28 mouse cellular contexts compared by ENCODE assay signal in genomic region chr6:119757796-119758195, GRCm38 (mm10).
DNase-seq lines count a peak whose midpoint lies in the region; ATAC-seq and TF ChIP-seq lines count a peak whose summit lies in the region.
"Had no signal": no experiment of that assay in that cellular context is flagged by ENCODE, and none has a peak within 500 bp of the region (broad histone marks: within the 10 kb centered on the region; RNA-seq: fewer than 3 reads in every experiment).

No protein-coding gene starts in this region.

- no peaks in the 10 kb centered on the region for H3K9me3 ChIP-seq in embryonic facial prominence, embryonic 14.5 days (ENCODE audit: control insufficient read depth, low read length)
- H3K9me3 ChIP-seq in embryonic facial prominence, embryonic 10.5 days, result no peaks in the 10 kb centered on the region
- H3K9me3 ChIP-seq in MEL (replicated peaks; ENCODE audit: insufficient read depth, low read length), result no peaks in the 10 kb centered on the region
- H3K9me3 ChIP-seq in forebrain, embryonic 12.5 days, result no peaks in the 10 kb centered on the region
- H3K9me3 ChIP-seq: embryonic facial prominence, embryonic 12.5 days; embryonic facial prominence, embryonic 15.5 days; forebrain, embryonic 10.5 days; forebrain, embryonic 13.5 days; forebrain, embryonic 15.5 days; G1E had no signal

- no peaks in the 10 kb centered on the region for H3K4me1 ChIP-seq in embryonic facial prominence, embryonic 14.5 days (ENCODE audit: control insufficient read depth, insufficient read depth, low read length)
- no peaks in the 10 kb centered on the region for H3K4me1 ChIP-seq in embryonic facial prominence, embryonic 10.5 days
- peaks cover 2 to 3% of the 10 kb centered on the region in 2 experiments; a peak in 2 of 4 replicates for H3K4me1 ChIP-seq in MEL (ENCODE audit: control insufficient read depth in 1 of 2, insufficient read depth in 2 of 2, low read length in 2 of 2)
- H3K4me1 ChIP-seq in forebrain, embryonic 12.5 days, result no peaks in the 10 kb centered on the region
- H3K4me1 ChIP-seq: embryonic facial prominence, embryonic 12.5 days; embryonic facial prominence, embryonic 15.5 days; forebrain, embryonic 10.5 days; forebrain, embryonic 13.5 days; forebrain, embryonic 15.5 days had no signal

- TF ChIP-seq CTCF in MEL (IDR thresholded peaks at IDR 0.05 in 2 of 3, conservative IDR thresholded peaks at IDR 0.05 in 1 of 3; ENCODE audit: control insufficient read depth in 1 of 3, insufficient read depth in 1 of 3, low read depth in 2 of 3, low read length in 3 of 3, poor library complexity in 1 of 3, severe bottlenecking in 1 of 3), result no peak
- TF ChIP-seq CTCF in brain, embryonic 14.5 days (IDR thresholded peaks at IDR 0.05; ENCODE audit: borderline replicate concordance, extremely low read depth, insufficient read depth, insufficient read length), result no peak

- H3K27ac ChIP-seq in embryonic facial prominence, embryonic 14.5 days (replicated peaks; ENCODE audit: low read depth, low read length), result no peak overlapping the region
- H3K27ac ChIP-seq in embryonic facial prominence, embryonic 10.5 days (replicated peaks), result no peak overlapping the region
- no peak overlapping the region for H3K27ac ChIP-seq in MEL (ENCODE audit: control insufficient read depth, low read depth, low read length)
- no peak overlapping the region for H3K27ac ChIP-seq in forebrain, embryonic 12.5 days
- H3K27ac ChIP-seq: embryonic facial prominence, embryonic 12.5 days; embryonic facial prominence, embryonic 15.5 days; forebrain, embryonic 10.5 days; forebrain, embryonic 13.5 days; forebrain, embryonic 15.5 days had no signal

- TF ChIP-seq POLR2A in MEL (IDR thresholded peaks at IDR 0.05; ENCODE audit: control insufficient read depth in 1 of 2, insufficient read depth in 1 of 2, low read depth in 1 of 2, low read length in 2 of 2, poor library complexity in 1 of 2), result no peak
- TF ChIP-seq POLR2A in brain, embryonic 14.5 days (IDR thresholded peaks at IDR 0.05; ENCODE audit: borderline replicate concordance, extremely low read depth, insufficient read depth, insufficient read length, poor library complexity, severe bottlenecking), result no peak

- no peaks in the 10 kb centered on the region for H3K27me3 ChIP-seq in embryonic facial prominence, embryonic 14.5 days (replicated peaks; ENCODE audit: control insufficient read depth, insufficient read depth, low read length)
- H3K27me3 ChIP-seq in embryonic facial prominence, embryonic 10.5 days (replicated peaks; ENCODE audit: low read depth, poor library complexity, severe bottlenecking), result no peaks in the 10 kb centered on the region
- no peaks in the 10 kb centered on the region for H3K27me3 ChIP-seq in MEL (ENCODE audit: control insufficient read depth in 1 of 2, insufficient read depth in 2 of 2, low read length in 2 of 2)
- no peaks in the 10 kb centered on the region for H3K27me3 ChIP-seq in forebrain, embryonic 12.5 days
- H3K27me3 ChIP-seq: CH12.LX; embryonic facial prominence, embryonic 12.5 days; embryonic facial prominence, embryonic 15.5 days; forebrain, embryonic 13.5 days; forebrain, embryonic 15.5 days had no signal

- no peak overlapping the region for H3K9ac ChIP-seq in embryonic facial prominence, embryonic 14.5 days (ENCODE audit: low read depth, low read length)
- H3K9ac ChIP-seq in MEL (ENCODE audit: control insufficient read depth, low read depth, low read length, poor library complexity, severe bottlenecking), result no peak overlapping the region
- no peak overlapping the region for H3K9ac ChIP-seq in forebrain, embryonic 12.5 days
- H3K9ac ChIP-seq: embryonic facial prominence, embryonic 12.5 days; embryonic facial prominence, embryonic 15.5 days; forebrain, embryonic 13.5 days; forebrain, embryonic 15.5 days; forebrain, postnatal 0 days had no signal

- H3K4me3 ChIP-seq in embryonic facial prominence, embryonic 14.5 days (ENCODE audit: low read depth, low read length), result no peak overlapping the region
- H3K4me3 ChIP-seq in embryonic facial prominence, embryonic 10.5 days, result no peak overlapping the region
- H3K4me3 ChIP-seq in MEL (ENCODE audit: control insufficient read depth in 1 of 2, insufficient read depth in 1 of 2, low read depth in 2 of 2, low read length in 2 of 2), result no peak overlapping the region
- H3K4me3 ChIP-seq in forebrain, embryonic 12.5 days (replicated peaks), result no peak overlapping the region
- H3K4me3 ChIP-seq: embryonic facial prominence, embryonic 12.5 days; embryonic facial prominence, embryonic 15.5 days; erythroblast, embryonic 14.5 days; forebrain, embryonic 10.5 days; forebrain, embryonic 13.5 days; forebrain, embryonic 15.5 days had no signal

- peak; percentile 12 to 52; a peak in 2 of 4 replicates for TF ChIP-seq EP300 in MEL (IDR thresholded peaks at IDR 0.05; ENCODE audit: low read depth in 1 of 2, low read length in 2 of 2)

- peaks cover 13% of the 10 kb centered on the region for H3K36me3 ChIP-seq in embryonic facial prominence, embryonic 14.5 days (ENCODE audit: control insufficient read depth, insufficient read depth, low read length)
- peaks cover 17% of the 10 kb centered on the region for H3K36me3 ChIP-seq in embryonic facial prominence, embryonic 10.5 days (replicated peaks)
- peaks cover 0 to 10% of the 10 kb centered on the region in 2 experiments; a peak in 2 of 4 replicates for H3K36me3 ChIP-seq in MEL (ENCODE audit: control insufficient read depth in 1 of 2, insufficient read depth in 2 of 2, low read length in 2 of 2)
- peaks cover 9% of the 10 kb centered on the region for H3K36me3 ChIP-seq in forebrain, embryonic 12.5 days (replicated peaks)

- ATAC-seq in embryonic facial prominence, embryonic 14.5 days (ENCODE audit: low read depth), result no peak
- no peak for ATAC-seq in forebrain, embryonic 12.5 days (ENCODE audit: low FRiP score)
- ATAC-seq: activated CD4-positive, CD25-positive, alpha-beta regulatory T cell, adult 4 months; CD4-positive, CD25-positive, alpha-beta regulatory T cell, adult 4 months; forebrain, embryonic 13.5 days; forebrain, embryonic 15.5 days; forebrain, postnatal 0 days had no signal

- peak; percentile 33 for DNase-seq in embryonic facial prominence, embryonic 14.5 days (ENCODE audit: low spot score)
- DNase-seq in embryonic facial prominence, embryonic 10.5 days (ENCODE audit: low spot score), result no peak
- DNase-seq in 416B (ENCODE audit: low read depth), result peak; percentile 51
- DNase-seq in MEL (ENCODE audit: low read depth, low spot score), result peak; percentile 60
- DNase-seq in brain, embryonic 14.5 days (ENCODE audit: low read depth), result peak; percentile 2
- no peak for DNase-seq in kidney, postnatal 36 days
- DNase-seq: adrenal gland, adult 8-10 months; adrenal gland, postnatal 14 days; adrenal gland, postnatal 36 days; B cell, adult 2 months; cerebellum, adult 11 months; cerebellum, adult 18-20 months; cerebellum, adult 8-10 months; cerebellum, adult 9-11 months; cerebellum, postnatal 14 days; cerebellum, postnatal 36 days; forebrain, postnatal 0 days had no signal

- 55% methylated on average over 5 of the region's 5 CpGs for WGBS in embryonic facial prominence, embryonic 14.5 days
- WGBS in embryonic facial prominence, embryonic 10.5 days, result 65% methylated on average over 5 of the region's 5 CpGs
- WGBS in forebrain, embryonic 12.5 days, result 60% methylated on average over 5 of the region's 5 CpGs

- no peak overlapping the region for H3K4me2 ChIP-seq in embryonic facial prominence, embryonic 14.5 days (ENCODE audit: low read depth, low read length)
- no peak overlapping the region for H3K4me2 ChIP-seq in forebrain, embryonic 12.5 days
- H3K4me2 ChIP-seq: embryonic facial prominence, embryonic 12.5 days; embryonic facial prominence, embryonic 15.5 days; forebrain, embryonic 13.5 days; forebrain, embryonic 15.5 days had no signal

- no peak for TF ChIP-seq RAD21 in MEL (IDR thresholded peaks at IDR 0.05; ENCODE audit: low read depth, low read length)

- no peaks in the 10 kb centered on the region for H3K79me2 ChIP-seq in MEL (ENCODE audit: control insufficient read depth, insufficient read depth, low read length, poor library complexity)

TF ChIP-seq in MEL, 35 proteins besides CTCF, POLR2A, EP300 and RAD21:
- TF ChIP-seq E2F4 (IDR thresholded peaks at IDR 0.05; ENCODE audit: borderline replicate concordance, low read depth, low read length) (no peak), TAL1 (IDR thresholded peaks at IDR 0.05; ENCODE audit: low read length) (peak; percentile 20; the same call in 1 of the 2 replicates), NRF1 (IDR thresholded peaks at IDR 0.05; ENCODE audit: insufficient read depth, low read depth, low read length, poor library complexity, severe bottlenecking) (no peak), BHLHE40 (IDR thresholded peaks at IDR 0.05; ENCODE audit: borderline replicate concordance, low read depth, low read length) (peak; percentile 69; the same call in 1 of the 2 replicates), MAFK (IDR thresholded peaks at IDR 0.05; ENCODE audit: borderline replicate concordance, low read depth, low read length) (no peak), MAZ (IDR thresholded peaks at IDR 0.05; ENCODE audit: low read depth, low read length) (no peak), GATA1 (IDR thresholded peaks at IDR 0.05; ENCODE audit: low read depth, low read length) (0 out of 2 replicates have a peak, but pooled peaks have one; percentile 12), RCOR1 (IDR thresholded peaks at IDR 0.05; ENCODE audit: low read depth, low read length) (0 out of 2 replicates have a peak, but pooled peaks have one; percentile 21)

Comparison
In these comparisons a context has a peak if more than half of its experiments do, and no peak if none do; other contexts are left out.
1. DNase-seq: peak in embryonic facial prominence, embryonic 14.5 days (single experiment), 416B (single experiment), MEL (single experiment) and brain, embryonic 14.5 days (single experiment); none in embryonic facial prominence, embryonic 10.5 days (single experiment) and kidney, postnatal 36 days (0 of 2).